Mouse (Mus musculus) liver, embryonic 14.5 days (tissue): ENCODE results near the gene Qdpr. TPM values are rescaled to one million over a fixed set of nuclear protein-coding genes. Genes with fewer than 3 reads are reported as not detected.

Experiments used
- ATAC-seq: fragments of 200-750 bp; cut with Nextera tagmentation; 2 replicates; pipeline ENCODE4 v1.8.0; 2017; ENCODE audit warnings: moderate number of reproducible peaks, mild to moderate bottlenecking, moderate library complexity; ENCODE audit not compliant: insufficient read depth
- DNase-seq, 3 experiments: peaks; one replicate each; pipeline ENCODE4 v3.0.0-alpha.2; 2012 to 2013; ENCODE audit warnings: low read depth in 3 of 3, low spot score in 3 of 3
- H3K27ac ChIP-seq: fragments of 300-500 bp; sonication (generic); 2 replicates; pipeline ENCODE4 v1.5.1; 2014; ENCODE audit warnings: moderate library complexity, mild to moderate bottlenecking, control low read depth, inconsistent platforms
- H3K27me3 ChIP-seq: fragments of 300-500 bp; sonication (generic); 2 replicates; pipeline ENCODE4 v1.6.1; 2014; ENCODE audit warnings: mild to moderate bottlenecking, low read length, moderate library complexity; ENCODE audit not compliant: control insufficient read depth, insufficient read depth
- H3K36me3 ChIP-seq: fragments of 300-500 bp; sonication (generic); replicated peaks from 2 replicates; pipeline ENCODE4 v1.6.1; 2014; ENCODE audit warnings: low read depth; ENCODE audit not compliant: control insufficient read depth, insufficient read depth
- H3K4me1 ChIP-seq, 2 experiments: fragments of 200-500 bp in 1 of 2; fragments of 300-500 bp in 1 of 2; sonication (generic) in 1 of 2; replicated peaks; 2 replicates each; pipeline ENCODE4 v1.6.1; 2012 to 2014; ENCODE audit warnings: antibody characterized with exemption in 1 of 2, inconsistent platforms in 1 of 2, low read length in 1 of 2; ENCODE audit not compliant: control insufficient read depth in 2 of 2, insufficient read depth in 2 of 2
- H3K4me2 ChIP-seq: fragments of 300-500 bp; sonication (generic); 2 replicates; pipeline ENCODE4 v1.6.1; 2014; ENCODE audit warnings: low read depth, mild to moderate bottlenecking, control low read depth, moderate library complexity
- H3K4me3 ChIP-seq, 2 experiments: fragments of 200-500 bp in 1 of 2; fragments of 300-500 bp in 1 of 2; sonication (generic) in 1 of 2; 2 replicates each; pipeline ENCODE4 v1.5.1; 2012 to 2014; ENCODE audit warnings: low read depth in 2 of 2, low read length in 2 of 2, mild to moderate bottlenecking in 2 of 2, control low read depth in 1 of 2, inconsistent platforms in 1 of 2, moderate library complexity in 1 of 2; ENCODE audit not compliant: insufficient read depth in 1 of 2
- H3K9ac ChIP-seq: fragments of 300-500 bp; sonication (generic); replicated peaks from 2 replicates; pipeline ENCODE4 v1.6.1; 2014; ENCODE audit warnings: mild to moderate bottlenecking, control low read depth, moderate library complexity
- H3K9me3 ChIP-seq: fragments of 300-500 bp; sonication (generic); 2 replicates; pipeline ENCODE4 v1.6.1; 2016; ENCODE audit warnings: low read length, mixed read lengths; ENCODE audit not compliant: control insufficient read depth
- CTCF ChIP-seq: IDR thresholded peaks from 2 replicates; pipeline ENCODE4 v1.5.1; 2016; ENCODE audit warnings: antibody characterized with exemption, low read depth, control low read depth
- EP300 ChIP-seq: IDR thresholded peaks from 2 replicates; pipeline ENCODE4 v1.6.1; 2016; ENCODE audit warnings: antibody characterized with exemption, low read depth
- WGBS: fragments of 180-500 bp; shearing (Covaris S2); extraction: QIAGEN DNeasy Blood & Tissue Kit; methylation state at CpG from one replicate; pipeline ENCODE4 v1.1.7; 2014; ENCODE audit not compliant: insufficient replicate concordance; 5-methylcytosine and 5-hydroxymethylcytosine counted together
- polyA plus RNA-seq, 2 experiments: library from polyadenylated mRNA; depleted of rRNA in 1 of 2; stranded (reverse) in 1 of 2; unstranded in 1 of 2; fragments of >200 nt; fragmentation: Nextera tagmentation in 1 of 2; extraction: Ambion mirVana in 1 of 2; gene quantifications; 2 replicates each; pipeline versions ENCODE4 v1.2.1 to v1.2.3; 2012 to 2014

The Qdpr gene
- polyA plus RNA-seq, 2 experiments, result 32.6 to 61.1 TPM

GRCm38 (mm10) chr5:45424021-45424886 is 25.8 kb downstream of the Qdpr start:
- no peaks in the 10 kb centered on the region for H3K9me3 ChIP-seq
- 34% methylated on average over 8 of the region's 8 CpGs for WGBS
- no peak overlapping the region for H3K27ac ChIP-seq
- H3K4me3 ChIP-seq, result no peak overlapping the region
- TF ChIP-seq CTCF (peak; percentile 81), EP300 (no peak)
- DNase-seq (peak in 1 of 3 experiments; percentile 19), ATAC-seq (no peak)
- no peak overlapping the region for H3K4me2 ChIP-seq
- H3K27me3 ChIP-seq, result no peaks in the 10 kb centered on the region
- H3K9ac ChIP-seq, result no peak overlapping the region
- H3K4me1 ChIP-seq, result no peaks in the 10 kb centered on the region
- no peaks in the 10 kb centered on the region for H3K36me3 ChIP-seq

- ATAC-seq (no peak), DNase-seq (no peak)
- Histone ChIP-seq H3K27ac (no peak overlapping the region), H3K4me1 (no peaks in the 10 kb centered on the region), H3K9me3 (no peaks in the 10 kb centered on the region), H3K4me2 (no peak overlapping the region), H3K36me3 (no peaks in the 10 kb centered on the region), H3K4me3 (no peak overlapping the region), H3K27me3 (no peaks in the 10 kb centered on the region), H3K9ac (no peak overlapping the region)
- 44% methylated on average over 12 of the region's 12 CpGs for WGBS
- no peak for TF ChIP-seq CTCF
- TF ChIP-seq EP300, result no peak
These were observed 27.9 kb downstream of the Qdpr start for GRCm38 (mm10) chr5:45421881-45422844.

- no peak for DNase-seq
- Histone ChIP-seq H3K9me3 (no peaks in the 10 kb centered on the region), H3K36me3 (no peaks in the 10 kb centered on the region), H3K4me1 (no peaks in the 10 kb centered on the region), H3K4me3 (no peak overlapping the region), H3K9ac (no peak overlapping the region), H3K4me2 (no peak overlapping the region), H3K27ac (no peak overlapping the region), H3K27me3 (no peaks in the 10 kb centered on the region)
- TF ChIP-seq CTCF (peak; percentile 81), EP300 (no peak)
- WGBS, result 61% methylated on average over 10 of the region's 10 CpGs
- ATAC-seq, result 0 out of 2 replicates have a peak, but pooled peaks have one; percentile 48
These were observed 30.0 kb downstream of the Qdpr start for GRCm38 (mm10) chr5:45419841-45420638.

DNA sequence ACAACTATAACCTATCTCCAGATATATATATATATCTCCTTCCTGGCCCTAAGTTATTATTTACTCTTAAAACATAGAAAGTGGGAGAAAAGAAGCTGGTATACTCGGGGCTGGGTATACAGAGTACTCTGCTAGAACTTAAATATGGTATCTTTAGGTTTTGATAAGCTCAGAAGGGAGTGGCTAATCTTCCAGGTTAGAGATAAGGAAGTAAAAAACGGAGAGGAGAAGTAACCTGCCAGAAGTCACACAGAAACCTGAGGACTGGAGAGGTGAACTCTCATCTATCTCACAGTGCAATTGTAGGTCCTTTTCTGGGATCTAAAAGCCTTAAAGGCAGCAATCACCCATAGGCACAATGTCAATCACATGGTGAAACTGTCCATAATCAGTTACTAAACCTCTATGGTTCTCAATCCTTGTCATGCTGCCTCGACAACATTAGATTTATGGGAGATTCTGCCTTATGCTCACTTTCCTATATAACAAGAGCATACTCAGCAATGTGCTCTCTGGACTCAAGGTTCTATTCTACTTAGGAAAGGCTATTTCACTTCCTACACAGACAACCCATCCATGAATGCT is 32.1 kb downstream of the Qdpr start:
- ATAC-seq (no peak), DNase-seq (no peak)
- Histone ChIP-seq H3K36me3 (no peaks in the 10 kb centered on the region), H3K27me3 (no peaks in the 10 kb centered on the region), H3K4me1 (no peaks in the 10 kb centered on the region), H3K9ac (no peak overlapping the region), H3K9me3 (no peaks in the 10 kb centered on the region), H3K4me3 (no peak overlapping the region), H3K4me2 (no peak overlapping the region), H3K27ac (no peak overlapping the region)
- 36% methylated on average over 3 of the region's 3 CpGs for WGBS
- TF ChIP-seq EP300 (no peak), CTCF (no peak)
